Mouse (Mus musculus) T-helper 1 cell (primary cell): Measurements from ENCODE around the gene Pmfbp1.

ENCODE experiments used
- in situ Hi-C: fragments of 300-600 bp; cut with MboI, MseI; formaldehyde crosslinking; loops from one replicate; pipeline ENCODE4 v1.15.1; 2025; ENCODE audit warnings: high pct_unique_total_duplicates

The Pmfbp1 gene

GRCm38 (mm10) chr8:109590901-109591300 is 97.1 kb downstream of the Pmfbp1 start:
- in situ Hi-C loops = no loop called here

- in situ Hi-C loops = no loop called here
Measured at GRCm38 (mm10) chr8:109591367-109591766, 97.5 kb downstream of the Pmfbp1 start.

- in situ Hi-C loops = no loop called here
Measured at GRCm38 (mm10) chr8:109592164-109592563, 98.3 kb downstream of the Pmfbp1 start.
